Mouse (Mus musculus): ENCODE measurements at regions not wholly inside any gene's neighbourhood (a gene's known extent, or its start where the extent isn't known, plus 50 kb on each side); places are given as distances from the start of the nearest gene placed in this dataset.

DNA sequence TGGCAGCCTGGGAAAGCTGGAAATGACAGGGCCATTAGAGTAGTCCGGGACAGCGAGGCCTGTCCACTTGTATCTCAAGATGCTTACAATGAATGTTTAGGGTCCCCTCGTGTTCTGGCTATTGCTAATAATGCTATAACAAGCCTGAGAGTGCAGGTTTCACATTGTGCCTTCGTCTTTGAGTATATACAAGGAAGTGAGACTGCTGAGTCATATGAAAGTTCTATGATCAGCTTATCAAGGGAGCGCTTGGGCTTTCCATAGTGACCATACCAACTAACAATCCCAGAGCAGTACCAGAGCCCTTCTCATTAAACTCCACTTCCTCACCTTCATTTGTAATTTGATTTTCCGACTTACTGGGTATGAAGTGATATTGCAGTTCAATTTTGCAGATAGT, 86.2 kb upstream of the Kitl start:
- DNase-seq (ENCODE audit: extremely low read depth), result no peak
- dilution Hi-C loops (cut with MboI; ENCODE audit: extremely low pct_ligation_motif_present, extremely low pct_unique_long_range_greater_than_20kb, low sequenced_read_pairs), result no loop called here
- in situ Hi-C loops (cut with MboI; ENCODE audit: low pct_ligation_motif_present, low pct_unique_long_range_greater_than_20kb, low sequenced_read_pairs), result no loop called here
- H3K9ac ChIP-seq (ENCODE audit: insufficient read depth, low read depth), result no peak overlapping the region
- H3K4me3 ChIP-seq (replicated peaks in 1 of 3; ENCODE audit: low read depth in 2 of 3, low read length in 2 of 3, poor library complexity in 1 of 3), result no peak overlapping the region
- no peak for TF ChIP-seq ZNF384 (IDR thresholded peaks at IDR 0.05; ENCODE audit: low read depth, low read length)
- no peak for TF ChIP-seq SMC3 (IDR thresholded peaks at IDR 0.05; ENCODE audit: low read depth, low read length)
- TF ChIP-seq E2F4 (IDR thresholded peaks at IDR 0.05; ENCODE audit: insufficient replicate concordance, low read depth, low read length), result no peak
- TF ChIP-seq USF1 (IDR thresholded peaks at IDR 0.05; ENCODE audit: low read depth, low read length), result no peak
- no peak for TF ChIP-seq EP300 (IDR thresholded peaks at IDR 0.05; ENCODE audit: low read length)
- no peak for TF ChIP-seq ZC3H11A (IDR thresholded peaks at IDR 0.05; ENCODE audit: low read depth, low read length)
- no peak overlapping the region for H3K4me2 ChIP-seq (ENCODE audit: insufficient read depth, low read depth, poor library complexity, severe bottlenecking)
- no peaks in the 10 kb centered on the region for H3K27me3 ChIP-seq (replicated peaks)
- no peaks in the 10 kb centered on the region for H3K79me2 ChIP-seq (replicated peaks; ENCODE audit: control insufficient read depth, extremely low read depth, insufficient read depth, poor library complexity, severe bottlenecking)
- H3K4me1 ChIP-seq (ENCODE audit: control insufficient read depth in 1 of 2, insufficient read depth in 2 of 2), result no peaks in the 10 kb centered on the region
- H3K27ac ChIP-seq (ENCODE audit: insufficient read depth, low read depth), result no peak overlapping the region
- peaks cover 61% of the 10 kb centered on the region for H3K9me3 ChIP-seq (replicated peaks; ENCODE audit: low read length)
- H3K36me3 ChIP-seq (replicated peaks in 1 of 2; ENCODE audit: control insufficient read depth in 1 of 2, insufficient read depth in 1 of 2, low read length in 1 of 2), result no peaks in the 10 kb centered on the region

DNA sequence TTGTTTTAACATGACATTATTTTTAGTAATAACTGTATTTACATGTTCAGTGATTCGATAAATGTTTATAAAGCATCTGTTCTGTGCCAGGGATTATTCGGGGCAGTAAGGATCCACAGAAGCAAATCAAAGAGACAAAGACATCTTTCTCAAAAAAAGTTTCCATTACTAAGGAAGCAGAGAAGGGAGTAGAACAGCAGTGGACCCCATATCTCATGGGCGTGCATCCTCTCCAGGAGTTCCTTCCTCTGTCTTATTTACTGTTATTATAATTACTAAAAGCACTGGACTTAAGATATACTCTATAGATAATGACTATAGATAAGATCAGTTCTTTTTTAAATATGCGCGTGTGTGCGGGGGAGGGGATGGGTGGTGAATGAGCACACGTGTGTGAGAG, 87.5 kb upstream of the Kitl start:
- Histone ChIP-seq H3K36me3 (replicated peaks in 1 of 2; ENCODE audit: control insufficient read depth in 1 of 2, insufficient read depth in 1 of 2, low read length in 1 of 2) (no peaks in the 10 kb centered on the region), H3K4me1 (ENCODE audit: control insufficient read depth in 1 of 2, insufficient read depth in 2 of 2) (no peaks in the 10 kb centered on the region), H3K9ac (ENCODE audit: insufficient read depth, low read depth) (no peak overlapping the region), H3K79me2 (replicated peaks; ENCODE audit: control insufficient read depth, extremely low read depth, insufficient read depth, poor library complexity, severe bottlenecking) (no peaks in the 10 kb centered on the region), H3K4me3 (replicated peaks in 1 of 3; ENCODE audit: low read depth in 2 of 3, low read length in 2 of 3, poor library complexity in 1 of 3) (no peak overlapping the region), H3K4me2 (ENCODE audit: insufficient read depth, low read depth, poor library complexity, severe bottlenecking) (no peak overlapping the region), H3K27ac (ENCODE audit: insufficient read depth, low read depth) (no peak overlapping the region), H3K27me3 (replicated peaks) (no peaks in the 10 kb centered on the region), H3K9me3 (replicated peaks; ENCODE audit: low read length) (peaks cover 52% of the 10 kb centered on the region)
- TF ChIP-seq UBTF (IDR thresholded peaks at IDR 0.05; ENCODE audit: low read depth, low read length), result no peak
- no peak for TF ChIP-seq EP300 (IDR thresholded peaks at IDR 0.05; ENCODE audit: low read length)
- TF ChIP-seq RCOR1 (conservative IDR thresholded peaks at IDR 0.05; ENCODE audit: low read depth, low read length), result no peak
- dilution Hi-C loops (cut with MboI; ENCODE audit: extremely low pct_ligation_motif_present, extremely low pct_unique_long_range_greater_than_20kb, low sequenced_read_pairs), result no loop called here
- DNase-seq (ENCODE audit: extremely low read depth), result no peak
- in situ Hi-C loops (cut with MboI; ENCODE audit: low pct_ligation_motif_present, low pct_unique_long_range_greater_than_20kb, low sequenced_read_pairs), result no loop called here

DNA sequence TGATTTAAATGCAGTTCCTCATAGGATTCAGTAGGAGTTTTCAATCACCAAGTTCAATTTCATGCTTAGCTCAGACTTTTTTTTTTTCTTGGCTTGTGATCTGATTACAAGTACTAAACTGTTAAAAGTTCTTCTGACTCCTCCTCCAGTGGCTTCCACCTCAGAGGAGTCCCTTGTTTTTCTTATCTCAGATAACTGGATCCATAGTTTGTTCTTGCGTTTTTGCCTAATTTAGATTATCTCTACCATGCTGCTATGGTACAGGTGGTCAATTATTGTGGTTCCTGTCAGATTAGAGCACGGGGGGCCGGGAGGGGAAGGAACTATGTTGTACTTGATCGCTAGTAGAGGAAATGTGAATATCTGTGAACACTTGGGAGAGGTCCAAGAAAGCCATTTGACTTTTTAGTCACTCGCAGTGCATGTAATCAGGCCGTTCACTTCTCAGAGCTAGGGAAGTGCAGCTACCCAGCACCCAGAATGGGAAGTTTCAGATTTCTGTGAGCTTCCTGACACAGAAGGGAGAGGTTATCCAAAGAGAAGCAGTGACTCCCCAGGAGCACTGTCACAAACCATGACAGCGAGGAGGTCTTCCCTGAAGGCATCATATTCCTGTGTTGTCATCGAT, 89.0 kb upstream of the Kitl start:
- no peaks in the 10 kb centered on the region for H3K36me3 ChIP-seq (replicated peaks in 1 of 2; ENCODE audit: control insufficient read depth in 1 of 2, insufficient read depth in 1 of 2, low read length in 1 of 2)
- H3K27me3 ChIP-seq (replicated peaks), result no peaks in the 10 kb centered on the region
- H3K79me2 ChIP-seq (replicated peaks; ENCODE audit: control insufficient read depth, extremely low read depth, insufficient read depth, poor library complexity, severe bottlenecking), result no peaks in the 10 kb centered on the region
- TF ChIP-seq KAT2A (IDR thresholded peaks at IDR 0.05; ENCODE audit: insufficient replicate concordance, low read length) (no peak), RCOR1 (conservative IDR thresholded peaks at IDR 0.05; ENCODE audit: low read depth, low read length) (no peak), POLR2A (IDR thresholded peaks at IDR 0.05; ENCODE audit: low read depth, low read length) (no peak), BHLHE40 (IDR thresholded peaks at IDR 0.05; ENCODE audit: low read depth, low read length) (no peak), JUND (conservative IDR thresholded peaks at IDR 0.05; ENCODE audit: low read depth, low read length) (no peak), CTCF (conservative IDR thresholded peaks at IDR 0.05 in 1 of 2, IDR thresholded peaks at IDR 0.05 in 1 of 2; ENCODE audit: low read depth in 2 of 2, low read length in 2 of 2) (no peak)
- no peak overlapping the region for H3K9ac ChIP-seq (ENCODE audit: insufficient read depth, low read depth)
- dilution Hi-C loops (cut with MboI; ENCODE audit: extremely low pct_ligation_motif_present, extremely low pct_unique_long_range_greater_than_20kb, low sequenced_read_pairs), result no loop called here
- in situ Hi-C loops (cut with MboI; ENCODE audit: low pct_ligation_motif_present, low pct_unique_long_range_greater_than_20kb, low sequenced_read_pairs), result no loop called here
- H3K4me2 ChIP-seq (ENCODE audit: insufficient read depth, low read depth, poor library complexity, severe bottlenecking), result no peak overlapping the region
- H3K9me3 ChIP-seq (replicated peaks; ENCODE audit: low read length), result peaks cover 49% of the 10 kb centered on the region
- no peaks in the 10 kb centered on the region for H3K4me1 ChIP-seq (ENCODE audit: control insufficient read depth in 1 of 2, insufficient read depth in 2 of 2)
- H3K27ac ChIP-seq (ENCODE audit: insufficient read depth, low read depth), result no peak overlapping the region
- no peak overlapping the region for H3K4me3 ChIP-seq (replicated peaks in 1 of 3; ENCODE audit: low read depth in 2 of 3, low read length in 2 of 3, poor library complexity in 1 of 3)
- no peak for DNase-seq (ENCODE audit: extremely low read depth)

All from CH12.LX (cell line).